Mouse (Mus musculus): ENCODE data around the gene Prl3b1. TPM values are rescaled to one million over a fixed set of nuclear protein-coding genes. Genes with fewer than 3 reads are reported as not detected.

The Prl3b1 gene
- total RNA-seq (2021) (not detected), polyA plus RNA-seq (2012; rRNA removed) (not detected in 2 replicates)
- long read RNA-seq = 0 reads

DNA sequence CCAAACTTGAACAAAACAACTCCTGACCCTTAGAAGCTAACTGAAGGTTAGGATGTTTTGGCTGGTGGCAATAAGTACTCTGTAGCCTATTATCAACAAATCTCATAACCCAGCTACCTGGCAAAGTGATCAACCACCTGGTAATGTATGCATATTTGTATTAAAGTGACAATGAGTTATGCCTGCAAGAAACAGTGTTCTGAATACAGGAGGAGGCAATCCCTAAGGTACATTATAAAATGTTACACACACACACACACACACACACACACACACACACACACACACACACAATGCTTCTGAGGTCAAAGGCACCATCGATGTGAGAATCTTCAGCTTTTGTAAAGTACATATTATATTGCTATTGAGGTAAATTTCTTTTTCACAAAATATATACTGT lies at the start of gene Prl3b1:
Gene Prl3b1, plus strand, starts transcription at position 301 of the 400 bp plus-strand sequence.
- no peak for DNase-seq

DNA sequence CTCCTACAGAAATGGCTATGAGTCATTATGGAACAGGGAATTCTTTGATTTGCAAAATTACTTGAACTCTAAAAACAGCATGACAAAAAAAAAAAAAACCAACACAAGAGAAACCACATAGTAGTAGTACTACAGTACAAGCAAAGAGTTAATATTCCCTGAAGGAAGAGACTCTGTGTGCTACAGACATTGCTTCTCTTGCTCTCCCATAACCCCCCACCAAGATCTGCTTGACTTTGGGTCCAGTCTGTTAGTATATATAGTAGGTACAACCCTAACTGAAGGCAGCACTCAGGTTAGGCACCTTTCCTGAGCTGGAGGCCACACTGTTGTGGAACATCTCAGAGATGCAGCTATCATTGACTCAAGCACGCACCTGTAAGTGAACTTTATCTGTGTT lies 45.3 kb upstream of the Prl3b1 start, which contains the start of gene Prl3c1:
Gene Prl3c1, plus strand, starts transcription at position 301 of the 400 bp plus-strand sequence.
- DNase-seq = no peak

DNA sequence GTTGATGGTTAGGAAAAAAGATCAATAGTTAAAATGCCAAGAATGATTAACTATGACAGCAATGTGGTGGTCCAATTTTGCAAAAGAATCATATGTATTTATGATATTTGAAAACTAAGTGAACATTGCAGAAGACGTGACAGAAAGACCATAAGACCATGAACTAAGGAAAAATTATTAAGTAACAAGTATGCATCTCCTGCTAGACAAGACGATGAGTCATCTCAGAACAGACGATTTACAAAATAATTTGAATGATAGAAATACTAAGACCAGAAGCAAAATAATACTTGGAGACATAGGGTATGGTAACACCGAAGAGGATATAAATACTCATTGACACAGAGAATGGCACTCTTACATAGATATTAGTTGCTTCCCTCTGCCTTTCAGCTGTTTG lies 17.5 kb downstream of the Prl3b1 start, which contains the start of gene Prl3a1:
Gene Prl3a1, plus strand, starts transcription at position 301 of the 400 bp plus-strand sequence.
- DNase-seq = no peak

Other genes starting within 250 kb of the Prl3b1 start
- gene Prl, start 184.3 kb upstream of the Prl3b1 start, total RNA-seq (2021) = not detected
- not detected in 2 replicates for gene Prl, start 184.3 kb upstream of the Prl3b1 start, polyA plus RNA-seq (2012; rRNA removed)
- gene Prl3d1, start 147.7 kb upstream of the Prl3b1 start, total RNA-seq (2021) = not detected
- gene Prl3d1, start 147.7 kb upstream of the Prl3b1 start, polyA plus RNA-seq (2012; rRNA removed) = not detected in 2 replicates
- gene Prl3d2, start 120.1 kb upstream of the Prl3b1 start, total RNA-seq (2021) = not detected
- not detected in 2 replicates for gene Prl3d2, start 120.1 kb upstream of the Prl3b1 start, polyA plus RNA-seq (2012; rRNA removed)
- not detected for gene Prl3d3, start 85.1 kb upstream of the Prl3b1 start, total RNA-seq (2021)
- not detected in 2 replicates for gene Prl3d3, start 85.1 kb upstream of the Prl3b1 start, polyA plus RNA-seq (2012; rRNA removed)
- gene Prl3c1, start 45.2 kb upstream of the Prl3b1 start, total RNA-seq (2021) = not detected
- not detected in 2 replicates for gene Prl3c1, start 45.2 kb upstream of the Prl3b1 start, polyA plus RNA-seq (2012; rRNA removed)
- gene Prl3a1, start 17.6 kb downstream of the Prl3b1 start, total RNA-seq (2021) = not detected
- gene Prl3a1, start 17.6 kb downstream of the Prl3b1 start, polyA plus RNA-seq (2012; rRNA removed) = not detected in 2 replicates
- gene Prl6a1, start 70.8 kb downstream of the Prl3b1 start, total RNA-seq (2021) = not detected
- not detected in 2 replicates for gene Prl6a1, start 70.8 kb downstream of the Prl3b1 start, polyA plus RNA-seq (2012; rRNA removed)
- 1 to 10 TPM; 3.1 to 5.7 TPM for gene Prl8a2, start 103.8 kb downstream of the Prl3b1 start, total RNA-seq (2021)
- not detected in 2 replicates for gene Prl8a2, start 103.8 kb downstream of the Prl3b1 start, polyA plus RNA-seq (2012; rRNA removed)
- gene Prl2b1, start 149.0 kb downstream of the Prl3b1 start, total RNA-seq (2021) = not detected
- gene Prl2b1, start 149.0 kb downstream of the Prl3b1 start, polyA plus RNA-seq (2012; rRNA removed) = not detected in 2 replicates
- not detected for gene Prl8a6, start 196.8 kb downstream of the Prl3b1 start, total RNA-seq (2021)
- gene Prl8a6, start 196.8 kb downstream of the Prl3b1 start, polyA plus RNA-seq (2012; rRNA removed) = not detected in 2 replicates

All from adrenal gland, adult 2 months (tissue).